Mouse (Mus musculus) heart, adult 10 weeks (tissue): ENCODE measurements around the gene Cybb. TPM values are rescaled to one million over a fixed set of nuclear protein-coding genes. Genes with fewer than 3 reads are reported as not detected.

Experiments used
- polyA plus RNA-seq: library from polyadenylated mRNA; stranded (reverse); fragments of 350-450 nt; fragmentation: Illumina TruSeq; extraction: RNeasy Lipid Tissue Mini Kit (QIAGEN cat#74804); gene quantifications from one replicate; pipeline ENCODE4 v1.2.3, GENCODE M21; 2014; ENCODE audit warnings: low read depth, low replicate concordance

The Cybb gene
- 3.6 TPM for polyA plus RNA-seq

DNA sequence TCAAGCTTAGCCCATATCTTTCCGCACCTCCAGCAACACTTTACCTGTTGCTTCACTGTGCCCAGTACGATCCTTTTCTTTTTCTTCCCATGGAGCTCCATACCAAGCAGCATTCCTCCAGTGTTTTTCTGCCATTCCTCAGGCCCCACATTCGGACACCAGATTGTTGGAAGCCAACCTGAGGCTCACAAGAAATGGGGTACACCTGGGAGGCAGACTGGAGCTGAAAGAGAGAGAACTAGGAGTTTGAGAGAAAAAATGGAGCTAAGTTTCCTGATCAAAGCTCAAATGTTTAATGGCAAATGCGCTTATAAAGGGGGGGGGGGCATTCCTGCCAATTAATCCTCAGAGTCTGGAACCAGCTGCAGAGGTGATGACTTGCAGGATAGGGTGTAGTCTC lies at the start of gene Cybb:
Cybb (minus strand) TSS at position 101 of the 400 bp plus-strand sequence.

Other genes with a start within 250 kb of the Cybb start
- gene Gm14862, start 230.9 kb downstream of the Cybb start, polyA plus RNA-seq = not detected
- gene Xk, start 215.0 kb downstream of the Cybb start, polyA plus RNA-seq = 5.8 TPM
- gene H2al1m, start 204.0 kb downstream of the Cybb start, polyA plus RNA-seq = not detected
- not detected for gene H2al1k, start 137.1 kb downstream of the Cybb start, polyA plus RNA-seq
- not detected for gene H2al1o, start 84.6 kb upstream of the Cybb start, polyA plus RNA-seq
- 59.8 TPM for gene Dynlt3, start 175.2 kb upstream of the Cybb start, polyA plus RNA-seq